7 mouse cellular contexts compared by ENCODE assay signal in genomic region chr9:96961986-96962701, GRCm38 (mm10). TPM values are rescaled to one million over a fixed set of nuclear protein-coding genes. Genes with fewer than 3 reads are reported as not detected.
A peak's percentile ranks its signal among the peaks of the same experiment; 100 is the strongest.
DNase-seq lines count a peak whose midpoint lies in the region; ATAC-seq lines count a peak whose summit lies in the region.

No protein-coding gene starts in this region.

- 30% methylated on average over 17 of the region's 17 CpGs for WGBS in lung, embryonic 15.5 days
- WGBS in embryonic facial prominence, embryonic 14.5 days, result 51% methylated on average over 16 of the region's 17 CpGs
- 56% methylated on average over 17 of the region's 17 CpGs for WGBS in midbrain, embryonic 15.5 days

- no peak overlapping the region for H3K4me2 ChIP-seq in lung, embryonic 15.5 days
- no peak overlapping the region for H3K4me2 ChIP-seq in embryonic facial prominence, embryonic 14.5 days (ENCODE audit: low read depth, low read length)
- no peak overlapping the region for H3K4me2 ChIP-seq in midbrain, embryonic 15.5 days

- ATAC-seq in lung, embryonic 15.5 days (ENCODE audit: borderline replicate concordance, extremely low read depth, low FRiP score, low TSS enrichment), result peak; percentile 58; the same call in 1 of the 2 replicates
- ATAC-seq in embryonic facial prominence, embryonic 14.5 days (ENCODE audit: low read depth), result 0 out of 2 replicates have a peak, but pooled peaks have one; percentile 24
- peak; percentile 34; the same call in 1 of the 2 replicates for ATAC-seq in midbrain, embryonic 15.5 days (replicated peaks)
- no peak for ATAC-seq in frontal cortex, adult (ENCODE audit: low TSS enrichment)

- no peak for DNase-seq in lung, postnatal 36 days
- DNase-seq in embryonic facial prominence, embryonic 14.5 days (ENCODE audit: low spot score), result no peak
- peak; percentile 82 to 86 for DNase-seq in kidney, adult 8-10 months
- DNase-seq in spleen, postnatal 36 days (ENCODE audit: low spot score in 2 of 2), result no peak

- H3K27me3 ChIP-seq in lung, embryonic 15.5 days, result no peaks in the 10 kb centered on the region
- H3K27me3 ChIP-seq in embryonic facial prominence, embryonic 14.5 days (replicated peaks; ENCODE audit: control insufficient read depth, insufficient read depth, low read length), result no peaks in the 10 kb centered on the region
- no peaks in the 10 kb centered on the region for H3K27me3 ChIP-seq in midbrain, embryonic 15.5 days (replicated peaks)

- no peak overlapping the region for H3K9ac ChIP-seq in lung, embryonic 15.5 days
- no peak overlapping the region; the same call in 1 of the 2 replicates for H3K9ac ChIP-seq in embryonic facial prominence, embryonic 14.5 days (ENCODE audit: low read depth, low read length)
- H3K9ac ChIP-seq in midbrain, embryonic 15.5 days, result no peak overlapping the region

- H3K36me3 ChIP-seq in lung, embryonic 15.5 days, result no peaks in the 10 kb centered on the region
- no peaks in the 10 kb centered on the region for H3K36me3 ChIP-seq in embryonic facial prominence, embryonic 14.5 days (ENCODE audit: control insufficient read depth, insufficient read depth, low read length)
- H3K36me3 ChIP-seq in midbrain, embryonic 15.5 days (replicated peaks), result no peaks in the 10 kb centered on the region

- H3K9me3 ChIP-seq in lung, embryonic 15.5 days, result no peaks in the 10 kb centered on the region
- H3K9me3 ChIP-seq in embryonic facial prominence, embryonic 14.5 days (ENCODE audit: control insufficient read depth, low read length), result no peaks in the 10 kb centered on the region
- H3K9me3 ChIP-seq in midbrain, embryonic 15.5 days, result no peaks in the 10 kb centered on the region

- peaks cover 33% of the 10 kb centered on the region for H3K4me1 ChIP-seq in lung, embryonic 15.5 days
- H3K4me1 ChIP-seq in embryonic facial prominence, embryonic 14.5 days (ENCODE audit: control insufficient read depth, insufficient read depth, low read length), result peaks cover 10% of the 10 kb centered on the region; the same call in 1 of the 2 replicates
- peaks cover 38% of the 10 kb centered on the region for H3K4me1 ChIP-seq in midbrain, embryonic 15.5 days

- no peak overlapping the region for H3K4me3 ChIP-seq in lung, embryonic 15.5 days
- no peak overlapping the region for H3K4me3 ChIP-seq in embryonic facial prominence, embryonic 14.5 days (ENCODE audit: low read depth, low read length)
- no peak overlapping the region for H3K4me3 ChIP-seq in midbrain, embryonic 15.5 days

- peak overlapping the region; percentile 25 for H3K27ac ChIP-seq in lung, embryonic 15.5 days
- H3K27ac ChIP-seq in embryonic facial prominence, embryonic 14.5 days (replicated peaks; ENCODE audit: low read depth, low read length), result no peak overlapping the region
- H3K27ac ChIP-seq in midbrain, embryonic 15.5 days, result no peak overlapping the region

RNA-seq across cellular contexts. Expression of gene Spsb4, which starts 56.5 kb away (rescaled TPM):
- polyA plus RNA-seq in lung, embryonic 15.5 days (2015; fragmentation: Nextera tagmentation; extraction: Ambion mirVana), result 14.1 and 14.5 TPM in 2 replicates
- 12.6 and 15.0 TPM in 2 replicates for polyA plus RNA-seq in embryonic facial prominence, embryonic 14.5 days (2014; fragmentation: Nextera tagmentation; extraction: Ambion mirVana)
- 31.7 and 39.0 TPM in 2 replicates for polyA plus RNA-seq in midbrain, embryonic 15.5 days (2015; fragmentation: Nextera tagmentation; extraction: Ambion mirVana)

Comparison
In these comparisons a context has a peak if more than half of its experiments do, and no peak if none do; other contexts are left out.
1. DNase-seq: peak in kidney, adult 8-10 months (2 of 2); none in lung, postnatal 36 days (single experiment), embryonic facial prominence, embryonic 14.5 days (single experiment) and spleen, postnatal 36 days (0 of 2).